Mouse (Mus musculus) ovary, adult 10 weeks (tissue): Measurements from ENCODE around the gene Tmem136. TPM values are rescaled to one million over a fixed set of nuclear protein-coding genes. Genes with fewer than 3 reads are reported as not detected.

Experiments used
- polyA plus RNA-seq: library from polyadenylated mRNA; stranded (reverse); fragments of 350-450 nt; fragmentation: Illumina TruSeq; extraction: RNeasy Lipid Tissue Mini Kit (QIAGEN cat#74804); gene quantifications from one replicate; pipeline ENCODE4 v1.2.3, GENCODE M21; 2014

Tmem136 gene
- 12.2 TPM for polyA plus RNA-seq

GRCm38 (mm10) chr9:43116134-43116996 lies at the start of gene Tmem136:
Gene Tmem136, minus strand, starts transcription at chr9:43116570.

DNA sequence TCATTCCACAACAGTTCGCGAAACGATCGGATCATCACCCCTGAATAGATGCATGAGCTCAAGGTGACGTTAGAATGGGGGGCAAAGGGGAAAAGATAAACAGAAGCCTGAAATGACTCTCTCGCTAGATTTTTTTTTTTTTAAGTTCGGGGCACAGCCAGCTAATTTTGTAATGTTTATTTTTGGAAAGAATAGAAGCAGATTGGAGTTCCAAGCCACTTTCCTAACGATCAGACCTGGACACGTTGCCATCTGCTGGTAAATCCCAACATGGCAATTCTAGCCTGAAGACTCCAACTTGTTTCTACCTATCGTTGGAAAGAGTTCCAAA lies 9.2 kb downstream of the Tmem136 start, which contains the start of gene Arhgef12:
TSS of gene Arhgef12 (minus strand) at position 53 of the 331 bp plus-strand sequence.

Other genes starting within 250 kb of the Tmem136 start
- 0.06 TPM for gene Grik4, start 172.1 kb downstream of the Tmem136 start, polyA plus RNA-seq
- gene Arhgef12, start 9.3 kb downstream of the Tmem136 start, polyA plus RNA-seq, result 81.1 TPM
- 0.57 TPM for gene Pou2f3, start 93.8 kb upstream of the Tmem136 start, polyA plus RNA-seq
- 1.5 TPM for gene Oaf, start 123.3 kb upstream of the Tmem136 start, polyA plus RNA-seq
- not detected for gene Trim29, start 194.3 kb upstream of the Tmem136 start, polyA plus RNA-seq